Comparison of ENCODE assay signal across 27 mouse cellular contexts in genomic region chr2:156193066-156193862, GRCm38 (mm10).
"Had no signal": no experiment of that assay in that cellular context is flagged by ENCODE, and none has a peak within 500 bp of the region (broad histone marks: within the 10 kb centered on the region; RNA-seq: fewer than 3 reads in every experiment).

No protein-coding gene starts in this region.

- H3K4me2 ChIP-seq: heart, embryonic 13.5 days; heart, embryonic 15.5 days; hindbrain, embryonic 12.5 days; hindbrain, embryonic 14.5 days; intestine, embryonic 15.5 days; limb, embryonic 12.5 days; liver, embryonic 11.5 days; liver, embryonic 13.5 days; liver, embryonic 15.5 days had no signal

- H3K36me3 ChIP-seq: heart, embryonic 13.5 days; heart, embryonic 15.5 days; hindbrain, embryonic 12.5 days; intestine, embryonic 15.5 days; limb, embryonic 10.5 days; limb, embryonic 12.5 days; liver, embryonic 13.5 days; liver, embryonic 15.5 days had no signal

- H3K9me3 ChIP-seq: heart, embryonic 13.5 days; heart, embryonic 15.5 days; hindbrain, embryonic 10.5 days; hindbrain, embryonic 12.5 days; intestine, embryonic 15.5 days; limb, embryonic 10.5 days; limb, embryonic 12.5 days; liver, embryonic 13.5 days; liver, embryonic 15.5 days had no signal

- H3K27ac ChIP-seq: heart, embryonic 13.5 days; heart, embryonic 15.5 days; hindbrain, embryonic 10.5 days; hindbrain, embryonic 12.5 days; hindbrain, embryonic 14.5 days; intestine, embryonic 15.5 days; layer of hippocampus, adult 2 months; left cerebral cortex, adult 2 months; limb, embryonic 10.5 days; limb, embryonic 12.5 days; liver, embryonic 13.5 days; liver, embryonic 15.5 days had no signal

- ATAC-seq: hindbrain, embryonic 16.5 days; inflammation-experienced regulatory T-cells, adult 6 months; intestine, embryonic 15.5 days; intestine, postnatal 0 days had no signal

- H3K27me3 ChIP-seq: heart, embryonic 13.5 days; heart, embryonic 15.5 days; hindbrain, embryonic 12.5 days; intestine, embryonic 15.5 days; limb, embryonic 12.5 days; liver, embryonic 13.5 days; liver, embryonic 15.5 days had no signal

- H3K9ac ChIP-seq: heart, embryonic 13.5 days; heart, embryonic 15.5 days; hindbrain, embryonic 12.5 days; hindbrain, embryonic 14.5 days; intestine, embryonic 15.5 days; limb, embryonic 12.5 days; liver, embryonic 13.5 days; liver, embryonic 15.5 days had no signal

- H3K4me3 ChIP-seq: gastrocnemius, adult 2 months; heart, embryonic 13.5 days; heart, embryonic 15.5 days; hindbrain, embryonic 10.5 days; hindbrain, embryonic 12.5 days; intestine, embryonic 15.5 days; layer of hippocampus, adult 2 months; left cerebral cortex, adult 2 months; limb, embryonic 10.5 days; limb, embryonic 12.5 days; liver, embryonic 13.5 days; liver, embryonic 15.5 days had no signal

- DNase-seq: gastrocnemius, adult 2 months; gastrocnemius, postnatal 10 days; gastrocnemius, postnatal 25 days; heart, postnatal 14 days; heart, postnatal 4 days; kidney, adult 18-20 months; kidney, adult 8-10 months; kidney, postnatal 10 days; kidney, postnatal 25 days; kidney, postnatal 4 days; liver; liver, embryonic 13.5 days had no signal
